Mouse (Mus musculus) heart, postnatal 10 days (tissue): ENCODE results near the gene Krtap13-1. TPM values are rescaled to one million over a fixed set of nuclear protein-coding genes. Genes with fewer than 3 reads are reported as not detected.
"Not testable (repeated sequence)": the region's sequence is repeated elsewhere in the genome, so short reads cannot be mapped to it uniquely, and the experiment has no call there.

ENCODE experiments used
- DNase-seq, 2 experiments: peaks; one replicate each; pipeline ENCODE4 v3.0.0; 2021
- intact Hi-C: fragments of 180-260 bp; cut with DNase I; formaldehyde crosslinking; loops from one replicate; pipeline ENCODE4 v1.15.1; 2025
- total RNA-seq, 2 experiments: library from RNA; stranded (reverse); gene quantifications; 2 replicates each; pipeline ENCODE4 v1.2.3; 2021

Gene Krtap13-1
- total RNA-seq = not detected

DNA sequence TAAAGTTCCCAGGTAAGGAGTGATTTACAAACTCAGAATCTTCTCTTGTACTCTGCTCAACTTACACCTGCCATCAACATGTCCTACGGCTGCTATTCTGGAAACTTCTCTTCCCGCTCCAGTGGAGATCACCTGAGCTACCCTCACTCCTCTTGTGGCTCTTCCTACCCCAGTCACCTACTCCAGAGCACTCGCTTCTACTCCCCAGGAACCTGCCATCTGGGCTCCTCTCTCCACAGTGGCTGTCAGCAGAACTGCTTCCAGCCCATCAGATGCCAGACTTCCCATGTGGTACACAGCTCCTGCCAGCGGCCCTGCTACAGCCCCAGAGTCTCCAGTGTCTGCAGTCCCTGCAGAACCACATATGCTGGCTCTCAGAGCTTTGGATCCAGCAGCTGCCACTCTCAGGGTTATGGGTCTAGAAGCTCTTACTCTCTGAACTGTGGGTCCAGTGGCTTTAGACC, at the start of gene Krtap13-1:
TSS of gene Krtap13-1 (plus strand) at position 51 of the 464 bp plus-strand sequence.
- intact Hi-C loops = no loop called here
- no peak for DNase-seq

DNA sequence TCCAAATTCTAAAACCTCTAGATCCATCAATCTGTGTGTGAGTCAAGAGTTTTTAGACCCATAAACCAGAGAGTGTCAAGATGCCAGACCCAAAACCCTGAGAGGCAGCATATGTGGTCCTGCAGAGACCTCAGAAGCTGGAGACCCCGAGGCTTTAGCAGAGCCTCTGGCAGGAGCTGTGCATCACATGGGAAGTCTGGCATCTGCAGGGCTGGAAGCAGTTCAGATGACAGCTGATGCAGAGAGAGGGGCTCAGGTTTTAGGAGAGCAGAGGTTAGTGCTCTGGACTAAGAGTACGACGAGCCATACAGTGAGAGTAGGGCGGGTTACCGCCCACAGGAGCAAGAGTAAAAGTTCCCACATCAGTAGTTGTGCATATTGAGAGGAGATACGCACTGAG, 49.6 kb upstream of the Krtap13-1 start:
- no peak for DNase-seq
- intact Hi-C loops = no loop called here

DNA sequence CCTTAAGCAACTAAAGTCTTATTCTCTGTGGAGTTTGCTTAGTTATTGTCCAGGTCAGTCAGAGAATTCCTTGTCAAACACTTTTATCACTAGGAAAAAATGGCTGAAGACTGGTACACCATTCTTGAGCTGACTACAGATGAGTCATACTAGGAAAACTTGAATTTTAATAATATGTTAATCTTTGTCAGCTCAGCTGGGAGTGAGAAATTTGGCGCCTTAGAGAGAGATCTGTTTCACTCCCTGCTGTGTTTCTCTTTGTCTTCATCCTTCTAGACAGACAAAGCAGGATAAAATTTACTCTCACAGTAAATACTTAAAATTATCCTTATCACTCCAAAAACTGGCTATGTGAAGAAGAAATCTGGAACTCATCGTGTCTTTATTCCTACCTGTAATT, 47.4 kb upstream of the Krtap13-1 start:
- DNase-seq = no peak
- intact Hi-C loops = no loop called here

DNA sequence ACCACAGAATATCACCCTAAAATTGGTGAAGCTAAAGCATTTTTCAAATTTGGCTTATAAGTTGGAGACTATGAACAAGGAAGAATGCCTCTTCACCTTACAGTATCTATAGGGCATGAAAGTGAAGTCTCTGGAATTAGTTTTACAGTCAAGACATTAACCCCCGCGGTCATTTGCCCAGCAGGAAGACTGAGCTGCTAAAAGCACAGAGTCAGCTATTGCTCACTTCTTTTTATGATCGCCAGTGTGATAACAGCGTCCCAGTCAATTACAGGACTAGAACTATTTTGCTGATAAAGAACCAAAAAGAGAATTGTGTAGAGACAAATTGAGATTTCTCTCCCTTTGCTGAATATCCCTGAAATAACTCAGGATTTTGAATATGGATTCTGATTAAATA, 32.4 kb upstream of the Krtap13-1 start:
- no peak for DNase-seq

DNA sequence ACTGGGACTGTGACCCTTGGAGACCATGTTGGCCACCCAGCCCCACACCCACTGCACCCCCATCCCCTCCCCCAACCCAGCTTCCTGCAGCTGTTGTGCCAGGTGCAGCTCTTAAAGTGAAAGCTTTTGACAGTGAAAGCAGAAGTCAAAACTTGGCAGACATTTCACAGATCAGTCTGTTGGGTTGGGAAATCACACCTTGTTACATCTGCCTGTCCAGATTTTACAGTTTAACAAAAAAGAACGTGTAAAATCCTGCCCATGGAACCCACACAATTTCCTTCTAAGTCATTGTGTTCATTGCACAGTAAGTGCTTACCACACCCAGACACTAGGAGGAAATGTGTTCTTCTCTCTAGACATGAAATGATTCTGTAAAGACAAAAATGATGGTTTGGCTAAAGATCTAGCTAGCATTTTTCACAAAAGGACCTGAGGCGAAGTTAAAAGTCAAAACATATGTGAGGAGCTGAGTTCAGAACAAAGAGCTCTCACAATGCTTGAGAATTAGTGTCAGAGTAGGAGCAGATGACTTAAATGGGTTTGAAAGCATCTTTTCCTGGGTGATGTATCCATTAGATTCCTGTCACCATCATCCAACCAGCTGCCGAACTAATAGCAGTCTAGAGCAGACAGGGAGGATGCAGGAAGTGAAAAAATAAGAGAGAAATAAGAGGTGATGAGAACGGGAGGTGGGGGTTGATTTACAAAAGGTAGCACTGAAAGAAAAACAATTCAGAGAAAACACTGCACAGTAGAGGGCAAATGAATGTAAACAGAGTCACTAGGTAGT, 27.4 kb upstream of the Krtap13-1 start:
- intact Hi-C loops = no loop called here
- peak in 1 of 2 experiments; percentile 1 for DNase-seq

More for the DNA sequence above, 32.4 kb upstream of the Krtap13-1 start:
- intact Hi-C loops = no loop called here

DNA sequence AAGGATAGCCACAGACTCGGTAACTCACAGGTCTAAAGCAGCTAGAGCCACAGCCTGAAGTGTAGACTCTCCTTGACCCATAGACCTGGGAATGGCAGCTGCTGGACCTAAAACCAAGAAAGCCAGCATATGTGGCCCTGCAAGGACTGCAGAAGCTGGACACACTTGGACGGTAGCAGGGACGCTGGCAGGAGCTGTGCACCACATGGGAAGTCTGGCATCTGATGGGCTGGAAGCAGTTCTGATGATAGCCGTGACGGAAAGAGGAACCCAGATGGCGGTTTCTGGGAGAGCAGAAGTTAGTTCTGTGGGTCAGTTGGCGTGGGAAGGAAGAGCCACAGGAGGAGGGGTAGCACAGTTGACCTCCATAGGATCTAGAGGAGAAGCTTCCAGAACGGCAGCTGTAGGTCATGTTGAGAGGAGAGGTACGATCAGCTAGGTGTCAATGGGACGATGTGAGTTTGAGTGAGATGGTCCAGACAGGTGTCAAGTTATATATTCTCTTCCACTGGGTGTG, 21.1 kb upstream of the Krtap13-1 start, which contains the start of gene 2310061N02Rik:
TSS of gene 2310061N02Rik (minus strand) at position 467 of the 517 bp plus-strand sequence.
- no peak for DNase-seq

DNA sequence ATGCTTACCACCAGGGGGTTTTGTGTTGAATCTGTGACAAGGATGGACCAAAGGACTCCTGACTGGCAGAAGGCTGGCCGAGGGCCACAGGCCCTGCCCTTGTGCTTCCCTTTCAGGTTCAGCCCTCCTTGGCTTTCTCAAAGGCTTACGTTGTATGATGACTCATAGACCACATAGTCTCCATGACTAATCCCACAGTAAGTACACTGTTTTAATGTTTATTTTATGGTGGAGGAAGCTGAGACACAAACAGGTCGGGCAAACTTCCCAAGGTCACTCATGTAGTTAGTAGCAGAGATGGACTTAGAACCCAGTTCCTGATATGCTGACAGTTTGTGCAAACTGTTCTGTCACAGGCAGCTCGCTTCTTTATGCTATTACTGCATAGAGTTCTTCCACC, 17.9 kb upstream of the Krtap13-1 start:
- DNase-seq = no peak
- intact Hi-C loops = no loop called here

More for the DNA sequence above, 21.1 kb upstream of the Krtap13-1 start, which contains the start of gene 2310061N02Rik:
- intact Hi-C loops = no loop called here

DNA sequence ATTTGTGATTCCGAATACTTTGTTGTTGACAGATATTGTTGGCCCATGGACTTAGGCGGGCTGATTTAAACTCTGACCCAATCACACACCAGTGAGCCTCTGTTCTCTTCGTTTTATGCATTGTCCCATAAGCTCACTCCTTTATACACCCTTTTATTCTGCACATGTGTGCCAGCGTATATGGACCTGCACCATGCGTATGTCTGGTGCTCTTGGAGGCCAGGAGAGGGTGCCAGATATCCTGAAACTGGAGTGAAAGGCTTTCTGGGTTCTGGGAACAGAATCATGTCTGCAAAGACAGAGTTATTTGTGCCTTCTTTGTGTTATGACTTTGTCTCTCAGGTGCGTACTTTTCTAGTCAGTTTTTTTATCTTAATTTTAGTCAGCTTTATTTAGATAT, 17.4 kb upstream of the Krtap13-1 start:
- no peak for DNase-seq
- intact Hi-C loops = no loop called here

DNA sequence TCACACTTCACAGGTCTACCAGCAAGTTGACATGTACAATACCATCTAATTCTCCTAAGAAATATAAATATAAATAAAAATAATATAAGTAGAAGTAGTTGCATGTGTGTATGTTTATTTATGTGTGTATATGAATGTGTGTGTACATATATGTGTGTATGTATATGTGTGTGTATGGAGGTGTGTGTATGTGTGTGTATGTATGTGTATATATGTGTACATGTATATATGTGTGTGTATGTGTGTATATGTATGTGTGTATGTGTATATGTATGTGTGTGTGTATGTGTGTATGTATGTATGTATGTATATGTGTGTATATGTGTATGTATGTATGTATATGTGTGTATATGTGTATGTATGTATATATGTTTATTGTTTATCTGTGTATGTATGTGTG, 12.1 kb upstream of the Krtap13-1 start:
- intact Hi-C loops = no loop called here
- no peak for DNase-seq

DNA sequence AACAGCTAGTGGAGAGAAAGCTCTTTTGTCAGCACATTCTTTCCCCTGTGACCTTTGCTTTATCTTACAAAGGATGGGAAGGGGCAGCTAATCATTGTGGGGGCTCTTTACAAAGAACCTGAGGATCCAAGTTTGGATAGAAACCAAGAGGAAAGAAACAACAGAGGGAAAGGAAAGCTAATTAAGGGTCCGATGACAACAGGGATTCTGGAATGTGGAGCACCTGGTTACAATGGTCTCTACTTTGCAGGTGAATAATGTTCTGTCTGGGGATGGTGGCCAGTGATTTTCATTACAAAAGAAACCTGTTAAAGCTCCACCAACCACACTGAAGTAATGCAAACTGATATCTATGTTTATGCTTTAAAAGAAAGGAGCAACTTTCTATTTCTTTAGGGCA, 8.6 kb upstream of the Krtap13-1 start:
- no peak for DNase-seq
- intact Hi-C loops = no loop called here

DNA sequence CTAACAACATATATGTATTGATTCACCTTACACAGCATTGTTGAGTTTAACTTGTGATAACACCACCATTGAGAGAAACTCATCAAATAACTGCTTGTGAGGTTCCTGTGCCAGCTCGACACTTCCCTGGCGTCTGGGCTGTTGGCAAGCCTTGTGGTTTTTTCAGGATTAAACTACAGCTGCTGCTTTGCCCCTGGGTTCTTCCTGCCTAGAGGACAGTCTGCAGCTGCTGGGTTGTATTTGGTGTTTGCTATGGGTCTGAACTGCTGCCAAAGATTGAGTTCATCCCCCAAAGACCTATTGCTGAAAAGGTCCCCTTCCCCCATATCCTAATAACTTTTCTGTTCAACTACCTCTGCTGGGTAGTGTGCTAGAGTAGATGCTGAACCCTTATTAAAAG, 6.7 kb downstream of the Krtap13-1 start:
- intact Hi-C loops = no loop called here
- DNase-seq = no peak

DNA sequence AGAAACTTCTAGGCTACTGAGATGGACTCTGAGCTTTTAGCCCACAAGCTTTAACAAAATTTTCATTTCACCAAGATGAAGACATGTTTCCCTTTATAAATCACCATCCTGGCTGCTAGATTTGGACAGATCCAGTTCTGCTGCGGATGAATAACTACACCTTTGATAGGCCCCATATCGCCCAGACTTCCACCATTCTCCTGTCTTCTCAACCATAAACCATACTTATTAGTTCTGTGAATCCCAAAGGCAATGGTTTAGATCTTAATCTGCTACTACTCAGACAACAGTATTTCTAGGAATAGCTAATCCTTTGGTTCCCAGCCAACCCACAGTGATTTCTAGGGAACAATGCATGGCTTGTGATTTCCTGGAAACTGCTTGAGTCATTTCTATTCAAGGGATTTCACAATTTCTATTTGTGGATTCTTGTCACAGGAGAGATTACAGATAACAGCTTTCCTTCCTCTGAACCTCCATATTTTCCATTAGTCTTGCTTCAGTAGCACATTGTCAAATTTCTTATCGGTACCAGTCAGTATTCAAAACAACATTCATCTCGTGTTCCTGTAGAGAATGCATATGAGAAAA, 16.2 kb downstream of the Krtap13-1 start:
- intact Hi-C loops = no loop called here
- DNase-seq = no peak

DNA sequence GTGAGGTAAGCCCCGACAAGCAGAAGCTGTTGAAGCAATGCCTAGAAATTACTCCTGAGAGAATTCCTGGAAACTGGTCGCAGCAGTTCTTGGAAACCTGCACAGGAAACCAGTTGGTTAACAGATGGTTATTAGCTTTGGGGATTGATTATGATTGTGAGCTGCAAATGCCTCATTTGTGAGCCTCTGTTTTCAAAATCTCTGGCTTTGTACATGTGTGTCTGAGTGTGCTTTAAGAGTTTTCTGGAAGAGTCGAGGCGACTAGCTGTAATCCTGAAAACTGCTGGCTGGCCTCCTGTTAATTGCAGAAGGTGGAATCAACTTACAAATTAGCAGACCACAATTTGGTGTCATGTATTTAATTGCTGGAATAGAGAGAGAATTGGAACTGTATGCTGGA, 19.3 kb downstream of the Krtap13-1 start:
- intact Hi-C loops = no loop called here
- DNase-seq = no peak

DNA sequence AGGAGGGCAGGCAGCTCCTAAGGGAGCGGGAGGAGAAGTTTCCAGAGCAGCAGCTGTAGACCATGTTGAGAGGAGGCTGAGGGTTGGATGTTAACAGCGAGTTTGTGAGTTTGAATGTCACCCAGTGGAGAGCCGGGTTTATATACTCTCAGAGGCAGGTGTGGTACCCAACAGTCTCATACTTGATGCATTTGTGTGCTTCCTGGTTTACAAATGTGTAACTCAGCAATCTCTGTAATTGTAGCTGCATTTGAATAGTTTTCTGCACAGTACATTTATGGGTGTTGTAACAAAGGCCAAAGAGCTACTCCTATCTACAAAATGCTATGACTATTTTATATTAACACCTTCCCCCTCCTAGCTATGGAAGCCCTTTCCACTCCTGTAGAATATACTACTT, 22.9 kb downstream of the Krtap13-1 start, which contains the start of gene Krtap13:
TSS of gene Krtap13 (minus strand) at position 101 of the 400 bp plus-strand sequence.
- intact Hi-C loops, DNase-seq: not testable (repeated sequence)

DNA sequence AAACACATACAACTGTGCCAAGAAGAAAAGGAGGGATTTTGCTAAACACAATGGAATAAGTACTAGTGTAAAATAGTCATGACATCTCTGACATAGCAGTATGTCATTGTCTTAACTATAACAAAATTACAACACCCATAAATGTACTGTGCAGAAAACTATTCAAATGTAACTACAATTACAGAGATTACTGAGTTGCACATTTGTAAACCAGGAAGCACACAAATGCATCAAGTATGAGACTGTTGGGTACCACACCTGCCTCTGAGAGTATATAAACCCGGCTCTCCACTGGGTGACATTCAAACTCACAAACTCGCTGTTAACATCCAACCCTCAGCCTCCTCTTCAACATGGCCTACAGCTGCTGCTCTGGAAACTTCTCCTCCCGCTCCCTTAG, 29.9 kb downstream of the Krtap13-1 start, which contains the start of gene 2310034C09Rik:
TSS of gene 2310034C09Rik (plus strand) at position 301 of the 400 bp plus-strand sequence.
- DNase-seq, intact Hi-C loops: not testable (repeated sequence)

DNA sequence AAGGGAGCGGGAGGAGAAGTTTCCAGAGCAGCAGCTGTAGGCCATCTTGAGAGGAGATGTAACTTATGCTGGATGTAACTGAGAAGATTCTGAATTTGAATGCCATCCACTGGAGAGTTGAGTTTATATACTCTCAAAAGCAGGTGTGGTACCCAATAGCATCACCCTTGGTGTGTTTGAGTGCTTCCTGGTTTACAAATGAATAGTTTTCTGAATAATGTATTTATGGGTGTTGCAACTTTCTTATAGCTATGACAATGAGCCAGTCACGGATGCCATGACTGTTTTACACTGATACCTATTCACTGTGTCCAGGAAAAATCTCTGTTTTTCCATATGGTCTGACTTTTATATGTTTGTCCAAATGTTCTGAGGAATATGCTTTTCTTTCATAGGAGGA, 45.4 kb downstream of the Krtap13-1 start, which contains the start of gene 2310057N15Rik:
TSS of gene 2310057N15Rik (minus strand) at position 101 of the 400 bp plus-strand sequence.
- DNase-seq = no peak
- intact Hi-C loops = no loop called here

DNA sequence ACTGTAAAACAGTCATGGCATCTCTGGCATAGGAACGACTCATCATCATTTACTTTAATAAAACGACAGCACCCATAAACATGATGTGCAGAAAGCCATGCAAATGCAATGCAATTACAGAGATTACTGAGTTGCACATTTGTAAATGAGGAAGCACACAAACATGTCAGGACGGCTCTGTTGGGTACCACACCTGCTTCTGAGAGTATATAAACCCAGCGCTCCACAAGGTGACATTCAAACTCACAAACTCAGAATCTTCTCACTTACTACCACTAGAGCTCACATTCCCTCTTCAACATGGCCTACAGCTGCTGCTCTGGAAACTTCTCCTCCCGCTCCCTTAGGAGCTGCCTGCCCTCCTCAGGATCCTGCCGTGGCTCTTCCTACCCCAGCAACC, 48.9 kb downstream of the Krtap13-1 start, which contains the start of gene Gm5965:
TSS of gene Gm5965 (plus strand) at position 301 of the 400 bp plus-strand sequence.
- intact Hi-C loops = no loop called here
- DNase-seq = no peak
